Mouse (Mus musculus) kidney, postnatal 0 days (tissue): Measurements from ENCODE around the gene Atxn7l3. TPM values are rescaled to one million over a fixed set of nuclear protein-coding genes. Genes with fewer than 3 reads are reported as not detected.
A peak's percentile ranks its signal among the peaks of the same experiment; 100 is the strongest.

Source experiments
- ATAC-seq: fragments of 200-750 bp; cut with Nextera tagmentation; replicated peaks from 2 replicates; pipeline ENCODE4 v1.8.0; 2017; ENCODE audit warnings: low read depth, moderate number of reproducible peaks, moderate TSS enrichment, moderate library complexity; ENCODE audit not compliant: low FRiP score
- DNase-seq: peaks from one replicate; pipeline ENCODE4 v3.0.0-alpha.2; 2016; ENCODE audit warnings: low spot score
- H3K27ac ChIP-seq: fragments of 300-500 bp; sonication (generic); 2 replicates; pipeline ENCODE4 v1.5.1; 2014; ENCODE audit warnings: mild to moderate bottlenecking
- H3K27me3 ChIP-seq: fragments of 300-500 bp; sonication (generic); 2 replicates; pipeline ENCODE4 v1.6.1; 2014; ENCODE audit warnings: low read length, mixed read lengths; ENCODE audit not compliant: insufficient read depth
- H3K36me3 ChIP-seq: fragments of 300-500 bp; sonication (generic); 2 replicates; pipeline ENCODE4 v1.6.1; 2014; ENCODE audit warnings: low read length, mixed read lengths; ENCODE audit not compliant: insufficient read depth
- H3K4me1 ChIP-seq: fragments of 300-500 bp; sonication (generic); replicated peaks from 2 replicates; pipeline ENCODE4 v1.6.1; 2014; ENCODE audit warnings: antibody characterized with exemption, low read length, mixed read lengths; ENCODE audit not compliant: insufficient read depth
- H3K4me2 ChIP-seq: fragments of 300-500 bp; sonication (generic); 2 replicates; pipeline ENCODE4 v1.6.1; 2014; ENCODE audit warnings: mild to moderate bottlenecking, low read length, moderate library complexity, mixed read lengths
- H3K4me3 ChIP-seq: fragments of 300-500 bp; sonication (generic); replicated peaks from 2 replicates; pipeline ENCODE4 v1.5.1; 2014; ENCODE audit warnings: low read depth, low read length
- H3K9ac ChIP-seq: fragments of 300-500 bp; sonication (generic); 2 replicates; pipeline ENCODE4 v1.6.1; 2014; ENCODE audit warnings: low read depth, low read length
- H3K9me3 ChIP-seq: fragments of 300-500 bp; sonication (generic); replicated peaks from 2 replicates; pipeline ENCODE4 v1.6.1; 2016; ENCODE audit warnings: low read length, inconsistent platforms, mixed read lengths
- CTCF ChIP-seq: IDR thresholded peaks from 2 replicates; pipeline ENCODE4 v1.5.1; 2016; ENCODE audit warnings: antibody characterized with exemption, low read depth, mild to moderate bottlenecking, moderate library complexity
- WGBS: fragments of 180-500 bp; shearing (Covaris S2); extraction: QIAGEN DNeasy Blood & Tissue Kit; methylation state at CpG from one replicate; pipeline ENCODE4 v1.1.7; 2014; 5-methylcytosine and 5-hydroxymethylcytosine counted together
- polyA plus RNA-seq: library from polyadenylated mRNA; unstranded; fragments of >200 nt; fragmentation: Nextera tagmentation; extraction: Ambion mirVana; gene quantifications from 2 replicates; pipeline ENCODE4 v1.2.1, GENCODE M21; 2015

Atxn7l3 gene
- polyA plus RNA-seq, 1 experiment from 2014 or later, result 9.7 TPM

- WGBS, result 76% methylated on average over 9 of the region's 12 CpGs
- H3K4me2 ChIP-seq, result no peak overlapping the region
- H3K9ac ChIP-seq, result no peak overlapping the region
- 0 out of 2 replicates have a peak, but pooled peaks cover 4% of the 10 kb centered on the region for H3K27me3 ChIP-seq
- no peaks in the 10 kb centered on the region for H3K9me3 ChIP-seq
- no peak for DNase-seq
- no peak overlapping the region for H3K27ac ChIP-seq
- H3K4me3 ChIP-seq, result no peak overlapping the region
- H3K36me3 ChIP-seq, result no peaks in the 10 kb centered on the region
- no peak for TF ChIP-seq CTCF
- no peak for ATAC-seq
- H3K4me1 ChIP-seq, result peaks cover 10% of the 10 kb centered on the region; the same call in 1 of the 2 replicates
Measured at GRCm38 (mm10) chr11:102277754-102278153, 18.7 kb downstream of the Atxn7l3 start.

DNA sequence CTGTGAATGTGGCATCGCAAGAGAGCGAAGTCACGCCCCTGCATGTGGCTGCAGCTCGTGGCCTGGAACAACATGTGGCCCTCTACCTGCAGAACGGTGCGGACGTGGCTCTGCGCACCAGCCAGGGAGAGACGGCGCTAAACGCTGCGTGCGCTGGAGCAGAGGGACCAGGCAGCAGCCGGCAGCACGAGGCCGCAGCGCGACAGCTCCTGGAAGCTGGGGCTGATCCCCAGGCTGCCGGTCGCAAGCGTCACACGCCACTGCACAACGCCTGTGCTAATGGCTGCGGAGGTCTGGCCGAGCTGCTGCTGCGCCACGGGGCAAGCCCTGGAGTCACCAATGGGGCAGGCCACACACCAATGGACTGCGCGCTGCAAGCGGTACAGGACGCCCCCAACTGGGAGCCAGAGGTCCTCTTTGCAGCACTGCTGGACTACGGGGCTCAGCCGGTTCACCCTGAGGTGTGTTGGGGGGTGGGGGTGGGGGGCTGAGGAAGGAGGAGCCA, 20.0 kb downstream of the Atxn7l3 start:
- peak overlapping the region; percentile 66 for H3K4me2 ChIP-seq
- 0 out of 2 replicates have a peak, but pooled peaks have one; percentile 8 for TF ChIP-seq CTCF
- H3K27ac ChIP-seq, result no peak overlapping the region
- no peaks in the 10 kb centered on the region for H3K9me3 ChIP-seq
- peak overlapping the region; percentile 24 for H3K4me3 ChIP-seq
- H3K4me1 ChIP-seq, result peaks cover 10% of the 10 kb centered on the region; the same call in 1 of the 2 replicates
- H3K9ac ChIP-seq, result peak overlapping the region; percentile 41; the same call in 1 of the 2 replicates
- H3K36me3 ChIP-seq, result no peaks in the 10 kb centered on the region
- ATAC-seq, result peak; percentile 88
- peak; percentile 73 for DNase-seq
- H3K27me3 ChIP-seq, result 0 out of 2 replicates have a peak, but pooled peaks cover 4% of the 10 kb centered on the region
- WGBS, result under 1% methylated on average over 33 of the region's 33 CpGs

- no peaks in the 10 kb centered on the region for H3K36me3 ChIP-seq
- ATAC-seq (no peak), DNase-seq (no peak)
- 89% methylated on average over 12 of the region's 12 CpGs for WGBS
- H3K4me2 ChIP-seq, result no peak within 1 kb of the TSS
- no peak for TF ChIP-seq CTCF
- H3K9ac ChIP-seq, result no peak within 1 kb of the TSS
- no peak within 1 kb of the TSS for H3K4me3 ChIP-seq
- no peaks in the 10 kb centered on the region for H3K27me3 ChIP-seq
- no peaks in the 10 kb centered on the region for H3K9me3 ChIP-seq
- H3K4me1 ChIP-seq, result 0 out of 2 replicates have a peak, but pooled peaks cover 2% of the 10 kb centered on the region
- H3K27ac ChIP-seq, result no peak within 1 kb of the TSS
Measured at GRCm38 (mm10) chr11:102268520-102269244, 27.7 kb downstream of the Atxn7l3 start, which contains the start of gene Asb16. Gene Asb16 (plus strand): TSS chr11:102268743.

DNA sequence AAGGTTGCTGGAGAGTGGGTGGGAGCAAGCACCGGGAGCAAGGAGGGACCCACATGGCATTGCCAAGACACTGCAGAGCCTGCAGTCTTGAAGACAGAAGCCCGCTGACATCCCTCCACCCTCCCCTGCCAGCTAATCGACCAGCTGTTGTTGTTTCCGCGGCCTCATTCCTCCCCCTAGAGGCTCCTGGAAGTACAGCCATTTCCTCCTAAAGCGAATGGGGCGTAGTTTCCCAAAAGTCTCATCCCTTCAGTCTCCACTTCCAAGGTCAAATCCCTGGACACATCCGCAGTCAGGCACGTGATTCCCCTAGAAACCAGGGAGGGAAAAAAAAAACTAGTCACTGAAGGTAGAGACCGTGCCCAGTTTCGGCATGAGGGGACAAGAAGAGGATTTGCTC, 29.0 kb downstream of the Atxn7l3 start:
- Histone ChIP-seq H3K9me3 (no peaks in the 10 kb centered on the region), H3K27me3 (no peaks in the 10 kb centered on the region), H3K4me1 (0 out of 2 replicates have a peak, but pooled peaks cover 2% of the 10 kb centered on the region), H3K36me3 (no peaks in the 10 kb centered on the region), H3K27ac (no peak overlapping the region), H3K4me2 (no peak overlapping the region), H3K4me3 (no peak overlapping the region), H3K9ac (no peak overlapping the region)
- TF ChIP-seq CTCF, result peak; percentile 85
- peak; percentile 44; the same call in 1 of the 2 replicates for ATAC-seq
- 4% methylated on average over 11 of the region's 11 CpGs for WGBS
- peak; percentile 93 for DNase-seq

DNA sequence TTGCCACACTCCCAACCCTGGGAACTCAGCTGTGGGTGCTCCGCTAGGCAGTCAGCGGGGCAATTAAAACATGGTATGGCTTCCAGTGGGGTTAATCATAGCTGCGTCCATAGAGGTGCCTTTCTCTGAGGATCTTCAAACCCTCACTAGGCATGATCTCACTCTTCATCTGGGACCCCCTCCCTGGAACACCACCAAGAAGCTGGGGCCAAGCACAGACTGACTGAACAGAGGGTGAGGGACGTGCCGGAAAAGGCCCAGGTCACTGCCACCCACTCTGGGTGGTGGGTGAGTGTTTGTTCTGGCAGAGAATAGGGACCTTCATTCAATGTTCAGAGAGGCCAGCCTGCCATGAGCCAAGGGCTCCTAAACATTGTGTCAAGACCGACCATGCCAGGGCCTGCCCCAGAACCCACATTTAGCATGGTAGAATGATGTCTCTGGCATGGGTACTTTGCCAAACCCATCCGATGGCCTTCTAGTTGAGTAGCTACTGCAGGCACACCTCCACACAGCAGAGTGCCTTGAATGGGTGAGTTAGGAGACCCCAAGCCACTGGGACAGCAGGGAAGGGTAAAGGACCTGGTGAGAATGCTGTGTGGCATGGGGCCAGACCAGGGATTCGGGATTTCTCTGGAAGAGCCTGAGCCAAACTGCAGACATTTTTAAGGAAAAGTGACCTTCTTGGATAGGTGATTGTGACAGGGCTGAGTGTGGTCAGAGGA, 29.6 kb downstream of the Atxn7l3 start:
- Histone ChIP-seq H3K9ac (no peak overlapping the region), H3K4me3 (no peak overlapping the region), H3K36me3 (no peaks in the 10 kb centered on the region), H3K27me3 (no peaks in the 10 kb centered on the region), H3K27ac (no peak overlapping the region), H3K4me1 (0 out of 2 replicates have a peak, but pooled peaks cover 2% of the 10 kb centered on the region), H3K4me2 (no peak overlapping the region), H3K9me3 (no peaks in the 10 kb centered on the region)
- ATAC-seq, result no peak
- WGBS, result 91% methylated on average over 8 of the region's 8 CpGs
- TF ChIP-seq CTCF, result no peak
- no peak for DNase-seq

- Histone ChIP-seq H3K9ac (no peak overlapping the region), H3K4me2 (no peak overlapping the region), H3K9me3 (no peaks in the 10 kb centered on the region), H3K27ac (no peak overlapping the region), H3K4me1 (0 out of 2 replicates have a peak, but pooled peaks cover 2% of the 10 kb centered on the region), H3K36me3 (no peaks in the 10 kb centered on the region), H3K27me3 (no peaks in the 10 kb centered on the region), H3K4me3 (no peak overlapping the region)
- ATAC-seq (no peak), DNase-seq (no peak)
- 67% methylated on average over 14 of the region's 14 CpGs for WGBS
- no peak for TF ChIP-seq CTCF
Measured at GRCm38 (mm10) chr11:102265816-102266215, 30.6 kb downstream of the Atxn7l3 start.
